Mouse (Mus musculus) 416B (cell line): ENCODE measurements around the gene Ngfr.
A peak's percentile ranks its signal among the peaks of the same experiment; 100 is the strongest.

ENCODE experiments used
- DNase-seq: peaks from one replicate; pipeline ENCODE4 v3.0.0; 2011; ENCODE audit warnings: low read depth

Gene Ngfr

DNA sequence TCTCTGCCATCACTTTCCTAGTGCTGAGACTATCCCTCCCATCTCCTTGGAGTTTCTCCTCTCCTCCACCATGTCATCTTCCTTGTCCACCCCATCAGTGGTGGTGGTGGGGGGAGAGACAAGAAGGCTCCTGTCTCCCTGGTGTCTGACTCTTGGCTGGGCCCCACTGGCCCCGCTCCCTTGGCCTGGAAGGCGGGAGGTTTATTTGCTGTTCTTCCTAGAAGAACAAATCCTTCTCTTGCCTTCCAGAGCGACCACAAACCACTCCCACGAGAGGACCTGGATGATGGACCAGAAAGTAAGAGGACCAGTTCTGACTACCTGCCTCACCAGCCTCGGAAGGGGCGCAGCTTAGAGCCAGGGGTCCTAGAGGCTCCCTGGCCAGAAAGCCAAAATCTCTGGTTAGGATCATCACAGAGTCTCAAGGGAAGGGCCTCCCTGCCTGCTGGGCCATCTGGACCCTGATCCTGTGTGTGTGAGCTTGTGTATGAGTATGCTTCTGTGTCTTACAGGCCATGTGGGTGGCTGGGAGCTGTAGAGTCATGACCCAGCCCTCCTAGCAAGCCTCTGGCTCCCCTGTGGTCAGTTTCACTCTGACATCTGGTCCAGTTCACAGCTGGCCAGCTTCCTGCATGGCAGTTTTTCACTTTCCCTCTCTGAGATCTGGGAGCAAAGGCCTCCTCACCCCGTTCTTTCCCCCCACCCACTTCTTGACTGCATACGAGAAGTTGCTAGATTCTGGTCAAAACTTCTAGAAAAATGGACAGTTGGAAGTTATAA lies 19.4 kb downstream of the Ngfr start:
- DNase-seq: no peak

- DNase-seq: no peak
Observed at GRCm38 (mm10) chr11:95567366-95567765, 20.2 kb downstream of the Ngfr start.

DNA sequence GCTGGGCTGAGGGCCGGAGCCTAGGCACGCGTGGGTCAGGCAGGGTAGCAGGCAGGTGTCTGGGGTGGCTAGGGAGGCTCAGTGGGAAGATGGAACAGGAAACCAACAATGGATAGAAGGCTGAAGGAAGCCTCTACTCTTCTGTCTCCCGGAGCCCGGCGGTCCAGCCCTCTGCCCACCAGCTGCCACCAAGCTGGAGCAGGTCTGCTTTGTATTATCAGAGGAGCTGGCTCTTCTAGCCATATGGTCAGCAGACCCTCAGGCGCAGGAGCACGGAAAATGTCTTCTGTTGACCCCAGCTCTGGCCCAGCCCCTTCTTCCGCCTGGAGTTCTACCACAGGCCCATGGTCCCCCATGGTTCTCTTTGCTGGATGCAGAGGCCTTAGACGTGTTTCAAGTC lies 22.2 kb downstream of the Ngfr start:
- DNase-seq: no peak

DNA sequence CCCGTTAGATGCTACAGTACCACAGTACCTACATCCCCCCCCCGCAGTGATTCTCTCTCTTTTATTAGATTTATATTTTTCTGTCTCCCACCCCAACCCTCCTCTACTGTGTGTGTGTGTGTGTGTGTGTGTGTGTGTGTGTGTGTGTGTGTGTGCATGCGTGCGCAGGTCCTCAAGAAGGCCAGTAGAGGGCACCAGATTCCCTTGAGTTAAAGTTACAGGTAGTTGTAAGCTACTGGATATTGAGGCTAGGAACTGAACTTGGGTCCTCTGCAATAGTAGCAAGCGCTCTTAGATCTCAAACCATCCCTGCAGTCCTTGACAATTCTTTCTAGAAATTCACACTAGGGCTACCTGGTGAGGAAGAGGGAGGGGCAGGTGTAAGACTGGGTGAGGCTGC lies 23.7 kb downstream of the Ngfr start:
- DNase-seq: no peak

- no peak for DNase-seq
Observed at GRCm38 (mm10) chr11:95560773-95561172, 26.8 kb downstream of the Ngfr start.

DNA sequence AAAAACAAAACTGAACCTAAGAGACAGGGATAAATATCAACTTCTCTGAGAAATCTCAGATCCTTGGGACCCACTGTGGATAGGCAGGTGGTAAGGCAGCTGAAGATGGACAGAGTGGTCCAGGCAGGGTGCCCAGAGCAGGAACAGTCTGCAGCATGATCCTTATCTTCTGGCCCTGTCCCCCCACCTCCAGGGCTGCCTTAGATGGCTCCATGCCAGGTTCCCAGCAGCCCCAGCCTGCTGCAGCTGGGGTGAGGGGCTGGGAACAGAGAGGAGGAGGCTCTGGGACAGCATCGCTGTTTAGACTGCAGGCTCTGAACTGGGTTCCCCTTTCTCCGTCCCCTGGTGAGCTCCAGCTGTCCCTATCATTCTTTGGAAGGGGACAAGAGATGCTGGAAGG lies 27.8 kb downstream of the Ngfr start:
- DNase-seq: no peak

- no peak for DNase-seq
Observed at GRCm38 (mm10) chr11:95557719-95558118, 29.8 kb downstream of the Ngfr start.

GRCm38 (mm10) chr11:95557032-95557431 lies 30.5 kb downstream of the Ngfr start:
- no peak for DNase-seq

DNA sequence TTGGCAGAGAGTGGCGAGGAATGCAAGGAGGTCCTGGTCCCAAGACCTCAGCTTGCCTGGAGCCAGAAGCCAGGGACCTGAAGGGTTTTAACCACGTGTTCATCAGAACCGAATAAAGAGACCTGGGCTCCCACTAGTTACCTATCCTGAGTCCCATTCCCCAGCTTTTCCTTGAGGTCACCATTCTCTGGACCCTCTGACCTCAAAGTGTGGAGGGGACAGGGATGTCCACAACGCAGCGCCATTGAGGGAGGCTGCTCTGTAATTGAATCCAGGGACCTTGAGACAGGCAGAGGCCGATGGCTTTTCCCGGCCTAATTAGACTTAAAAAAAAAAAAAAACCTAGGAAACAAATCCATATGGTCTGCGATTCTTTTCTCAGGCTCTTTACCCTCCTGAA lies 32.3 kb downstream of the Ngfr start:
- DNase-seq: no peak

DNA sequence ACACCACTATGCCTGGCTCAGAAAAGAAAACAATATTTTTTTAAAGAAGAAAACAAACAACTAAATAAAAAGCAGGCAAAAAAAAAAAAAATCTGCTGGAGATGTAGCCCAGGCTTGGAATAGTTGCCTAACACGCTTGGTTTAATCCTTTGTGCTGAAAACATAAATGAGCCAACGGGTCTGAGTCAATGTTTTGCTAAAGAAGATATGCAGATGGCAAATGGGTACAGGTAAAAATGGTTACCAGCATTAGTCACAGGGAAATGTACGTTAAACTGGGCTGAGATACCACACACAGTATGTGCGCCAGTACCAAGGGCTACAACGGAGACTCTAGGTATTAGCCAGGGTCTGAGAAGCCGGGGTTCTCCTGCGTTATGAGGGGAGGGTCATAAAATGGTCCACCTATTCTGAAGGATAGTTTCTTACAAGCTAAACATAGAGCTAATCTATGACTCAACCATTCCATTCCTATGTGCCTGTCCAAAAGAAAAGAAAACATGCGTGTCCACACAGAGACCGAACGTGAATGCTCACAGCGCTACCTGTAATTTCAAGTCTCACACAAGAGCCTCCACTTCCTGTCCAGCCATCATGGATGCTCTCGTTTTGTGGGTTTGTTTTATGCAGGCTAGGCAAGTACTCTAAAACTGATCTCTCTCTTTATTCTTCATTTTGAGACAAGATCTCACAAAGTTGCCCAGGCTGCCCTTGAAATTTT lies 37.1 kb downstream of the Ngfr start:
- no peak for DNase-seq

- no peak for DNase-seq
Observed at GRCm38 (mm10) chr11:95546021-95546782, 41.3 kb downstream of the Ngfr start.

- no peak for DNase-seq
Observed at GRCm38 (mm10) chr11:95544546-95545327, 42.8 kb downstream of the Ngfr start.

- no peak for DNase-seq
Observed at GRCm38 (mm10) chr11:95540637-95541385, 46.7 kb downstream of the Ngfr start.

GRCm38 (mm10) chr11:95538378-95539104 lies 49.0 kb downstream of the Ngfr start:
- no peak for DNase-seq

DNA sequence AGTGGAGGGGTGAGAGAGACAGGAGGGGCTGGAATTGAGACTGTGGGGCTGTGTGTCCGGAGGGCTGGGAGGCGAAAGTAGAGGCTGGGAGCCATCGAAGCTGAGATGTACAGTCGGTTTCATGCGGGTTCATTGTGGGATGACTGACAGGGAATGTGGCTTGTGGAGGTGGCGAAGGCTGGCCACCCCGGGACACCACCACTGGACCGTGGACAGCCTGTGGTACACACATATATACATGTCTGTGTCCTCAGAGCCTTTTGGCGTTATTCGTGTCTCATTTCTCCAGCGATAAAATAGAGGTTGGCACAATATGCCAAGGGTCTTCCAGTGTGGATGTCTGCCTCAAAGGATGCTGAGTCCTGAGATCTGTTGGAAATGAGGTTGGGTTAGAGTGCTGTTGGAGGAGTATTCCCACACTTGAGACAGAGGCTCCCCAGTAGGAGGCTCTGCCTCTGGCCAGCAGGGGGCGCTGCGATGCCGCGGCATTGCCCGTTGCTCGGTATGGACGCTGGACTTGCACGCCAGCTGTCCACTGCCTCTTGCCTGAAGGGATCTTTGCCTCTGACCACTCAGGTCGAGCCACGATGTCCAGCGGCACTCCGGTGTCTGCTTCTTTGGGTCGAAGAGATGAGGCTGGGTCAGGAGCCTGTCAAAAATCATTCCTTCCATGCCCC lies 53.9 kb downstream of the Ngfr start:
- peak; percentile 75 for DNase-seq

GRCm38 (mm10) chr11:95532353-95533072 lies 55.0 kb downstream of the Ngfr start:
- DNase-seq: no peak

GRCm38 (mm10) chr11:95528231-95528630 lies 59.3 kb downstream of the Ngfr start:
- no peak for DNase-seq

- no peak for DNase-seq
Observed at GRCm38 (mm10) chr11:95527307-95527706, 60.2 kb downstream of the Ngfr start.

DNA sequence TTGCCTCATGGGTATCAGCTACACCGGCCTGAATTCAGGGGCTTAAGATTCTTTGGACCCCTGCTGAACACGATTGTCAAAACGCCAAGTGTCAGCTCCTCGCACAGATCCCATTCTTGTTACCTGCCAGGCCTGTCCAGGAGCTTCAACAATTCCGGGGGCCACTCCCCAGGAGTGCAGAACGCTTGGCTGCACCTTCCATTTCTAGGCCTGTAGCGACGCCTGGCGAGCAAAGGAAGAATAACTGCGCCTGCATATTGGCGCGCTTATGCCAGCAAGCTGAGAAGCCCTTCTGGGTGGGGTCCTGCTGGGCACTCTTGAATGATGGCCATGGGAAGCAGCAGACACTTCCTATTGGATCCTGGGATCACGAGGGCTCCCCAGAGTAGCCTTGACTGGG lies 66.0 kb downstream of the Ngfr start:
- peak; percentile 84 for DNase-seq
